Mouse (Mus musculus) left cerebral cortex, postnatal 14 days (tissue): ENCODE data around the gene Emg1. TPM values are rescaled to one million over a fixed set of nuclear protein-coding genes. Genes with fewer than 3 reads are reported as not detected.

Experiments used
- DNase-seq, 2 experiments: peaks; one replicate each; pipeline ENCODE4 v3.0.0; 2021 to 2022; ENCODE audit warnings: low spot score in 2 of 2, mixed read lengths in 1 of 2
- intact Hi-C: fragments of 180-260 bp; cut with DNase I; formaldehyde crosslinking; loops from one replicate; pipeline ENCODE4 v1.15.1; 2025
- total RNA-seq, 2 experiments: library from RNA; stranded (reverse); gene quantifications; 2 replicates each; pipeline ENCODE4 v1.2.3; 2021

The Emg1 gene
- total RNA-seq, 2 experiments from 2014 or later = 45.6 to 45.9 TPM

- DNase-seq = no peak
- intact Hi-C loops = no loop called here
Observed at GRCm38 (mm10) chr6:124719354-124719978, 7.5 kb upstream of the Emg1 start.

- intact Hi-C loops = no loop called here
- DNase-seq = no peak
Observed at GRCm38 (mm10) chr6:124718703-124719102, 6.7 kb upstream of the Emg1 start.

DNA sequence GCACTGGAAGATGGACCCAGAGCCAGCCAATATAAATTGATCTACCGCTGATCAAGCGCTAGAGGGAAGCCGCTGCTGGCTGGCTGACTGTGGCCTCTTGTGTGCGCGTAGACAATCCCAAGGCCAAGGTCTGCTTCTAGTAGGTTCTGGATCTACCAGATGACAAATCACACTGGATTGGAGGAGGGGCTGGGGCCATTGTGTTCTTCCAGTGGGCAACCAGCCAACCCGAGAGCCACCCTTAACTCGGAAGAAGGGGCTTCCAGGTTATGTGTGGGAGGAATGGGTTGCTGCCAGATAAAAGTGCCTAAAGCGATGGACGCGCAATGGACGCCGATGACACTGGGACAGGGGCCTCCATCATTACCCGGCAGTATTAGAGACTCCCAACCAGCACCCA, 6.0 kb upstream of the Emg1 start:
- intact Hi-C loops = no loop called here
- no peak for DNase-seq

GRCm38 (mm10) chr6:124716864-124717490, 5.0 kb upstream of the Emg1 start:
- DNase-seq = peak in 1 of 2 experiments; percentile 44
- intact Hi-C loops = no loop called here

- intact Hi-C loops = loop anchor here (2.0 kb wide), 1 partner anchor 28 kb away; the partner anchor contains the start of gene Grcc10
- no peak for DNase-seq
Observed at GRCm38 (mm10) chr6:124712918-124713317, 940 bp upstream of the Emg1 start.

DNA sequence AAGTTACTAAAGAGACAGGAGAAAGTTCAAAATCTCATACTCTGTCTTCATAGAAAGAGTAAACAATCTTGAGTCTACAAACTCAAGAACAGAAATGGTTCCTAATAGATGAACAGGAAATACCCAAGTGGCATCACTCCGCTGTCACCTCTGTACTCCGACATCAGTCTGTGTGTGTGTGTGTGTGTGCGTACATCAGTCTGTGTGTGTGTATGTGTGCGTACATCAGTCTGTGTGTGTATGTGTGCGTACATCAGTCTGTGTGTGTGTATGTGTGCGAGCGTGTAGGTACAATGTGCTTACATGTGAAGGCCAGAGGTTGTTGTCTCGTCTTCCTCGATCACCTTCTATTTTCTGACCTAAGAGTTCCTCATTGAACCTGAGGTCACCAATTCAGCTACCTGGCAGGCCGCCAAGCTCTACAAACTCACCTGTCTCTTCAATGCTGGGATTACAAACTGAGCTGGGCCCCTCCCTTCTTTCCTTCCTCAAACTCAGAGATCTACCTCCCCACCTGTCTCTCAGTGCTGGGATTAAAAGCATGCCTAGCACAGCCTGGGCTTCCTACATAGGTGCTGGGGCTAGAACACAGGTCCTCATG, 3.6 kb downstream of the Emg1 start:
- intact Hi-C loops = no loop called here
- no peak for DNase-seq

DNA sequence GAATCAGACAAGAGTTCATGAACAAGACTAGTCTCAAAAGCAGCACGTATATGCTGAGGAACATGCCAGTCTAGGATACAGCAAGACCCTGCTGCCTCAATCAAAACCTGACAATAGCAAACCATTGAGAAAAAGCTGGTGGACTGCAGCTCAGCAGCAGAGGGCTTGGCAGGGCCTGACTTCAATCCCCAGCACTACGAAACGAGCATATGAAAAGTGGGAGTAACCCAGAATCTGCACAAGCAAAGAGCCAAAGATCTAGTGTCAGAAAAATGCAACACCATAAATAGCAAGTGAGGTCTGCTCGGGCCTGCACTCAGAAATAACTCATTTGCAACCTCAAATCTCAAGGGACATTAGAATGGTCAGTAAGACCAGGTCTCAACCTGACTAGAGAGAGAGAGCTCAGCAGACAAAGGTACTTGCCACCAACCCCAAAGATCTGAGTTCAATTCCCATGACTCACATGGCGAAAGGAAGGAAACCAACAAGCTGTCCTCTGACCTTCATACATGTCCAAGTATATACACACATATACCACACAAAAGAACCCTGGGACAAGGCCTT, 5.8 kb downstream of the Emg1 start:
- no peak for DNase-seq
- intact Hi-C loops = no loop called here

- intact Hi-C loops = loop anchor here (5.0 kb wide), 1 partner anchor 38 kb away; the partner anchor contains the start of gene Grcc10
- DNase-seq = no peak
Observed at GRCm38 (mm10) chr6:124704417-124704816, 7.6 kb downstream of the Emg1 start.

- no peak for DNase-seq
- intact Hi-C loops = loop anchor here (2.0 to 5.0 kb wide), 2 partner anchors 39 to 41 kb away; partner anchors contain the start of genes Grcc10 and Lpcat3
Observed at GRCm38 (mm10) chr6:124703789-124704188, 8.2 kb downstream of the Emg1 start.

DNA sequence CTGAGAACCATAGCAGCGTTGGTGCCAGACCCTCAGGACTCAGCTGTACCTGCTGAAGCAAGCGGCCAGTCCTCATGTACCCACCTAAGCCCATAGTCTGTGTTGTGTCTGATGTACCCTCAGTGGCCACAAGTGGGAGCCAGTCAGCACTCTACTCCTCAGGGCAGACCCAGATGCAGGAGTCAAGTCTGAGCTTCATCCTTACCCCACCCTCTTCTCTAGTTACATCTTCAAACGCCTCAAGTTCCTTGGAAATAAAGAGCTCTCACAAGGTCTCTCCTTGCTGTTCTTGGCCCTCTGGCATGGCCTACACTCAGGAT, 9.2 kb downstream of the Emg1 start:
- peak; percentile 80 to 81 for DNase-seq
- intact Hi-C loops = loop anchor here (2.0 to 5.0 kb wide), 2 partner anchors 40 kb away; partner anchors contain the start of genes Grcc10 and Lpcat3

- intact Hi-C loops = loop anchor here (2.0 to 5.0 kb wide), 2 partner anchors 39 to 40 kb away; partner anchors contain the start of genes Grcc10 and Lpcat3
- DNase-seq = no peak
Observed at GRCm38 (mm10) chr6:124702102-124702783, 9.7 kb downstream of the Emg1 start.

- intact Hi-C loops = loop anchor here (5.0 kb wide), 1 partner anchor 41 kb away; the partner anchor contains the start of gene Grcc10
- DNase-seq = peak in 1 of 2 experiments; percentile 38
Observed at GRCm38 (mm10) chr6:124701338-124701737, 10.6 kb downstream of the Emg1 start.

DNA sequence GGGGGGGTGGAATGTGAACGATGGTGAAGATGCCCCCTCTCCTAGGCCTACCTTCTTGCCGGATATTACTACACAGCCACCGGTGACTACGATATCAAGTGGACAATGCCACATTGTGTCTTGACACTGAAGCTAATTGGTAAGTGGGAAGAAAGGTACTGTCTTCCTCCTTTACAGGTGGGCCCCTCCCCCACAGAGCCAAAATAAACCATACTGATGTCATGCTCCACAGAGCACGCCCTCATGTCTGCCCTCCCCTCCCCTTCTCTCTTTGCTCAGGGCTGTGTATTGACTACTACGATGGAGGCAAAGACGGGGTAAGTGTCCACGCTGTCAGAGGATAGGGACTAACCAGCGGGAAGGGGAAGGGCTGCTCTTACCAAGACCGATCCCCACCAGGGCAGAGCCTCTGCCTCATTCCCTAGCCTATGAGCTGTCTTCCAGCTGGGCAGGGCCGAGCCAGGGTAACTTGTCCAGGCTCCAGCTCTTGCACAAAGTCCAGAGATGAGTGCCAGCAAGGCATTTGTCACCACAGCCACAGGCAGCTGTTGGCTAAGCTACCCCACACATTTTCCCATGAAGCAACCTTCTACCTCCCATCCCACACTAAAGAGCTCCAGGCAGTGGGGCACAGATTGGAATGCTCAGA, 11.9 kb downstream of the Emg1 start:
- DNase-seq = peak; percentile 35 to 68
- intact Hi-C loops = loop anchor here (5.0 kb wide), 1 partner anchor 42 kb away; the partner anchor contains the start of gene Grcc10

- no peak for DNase-seq
- intact Hi-C loops = no loop called here
Observed at GRCm38 (mm10) chr6:124699366-124699765, 12.6 kb downstream of the Emg1 start.

DNA sequence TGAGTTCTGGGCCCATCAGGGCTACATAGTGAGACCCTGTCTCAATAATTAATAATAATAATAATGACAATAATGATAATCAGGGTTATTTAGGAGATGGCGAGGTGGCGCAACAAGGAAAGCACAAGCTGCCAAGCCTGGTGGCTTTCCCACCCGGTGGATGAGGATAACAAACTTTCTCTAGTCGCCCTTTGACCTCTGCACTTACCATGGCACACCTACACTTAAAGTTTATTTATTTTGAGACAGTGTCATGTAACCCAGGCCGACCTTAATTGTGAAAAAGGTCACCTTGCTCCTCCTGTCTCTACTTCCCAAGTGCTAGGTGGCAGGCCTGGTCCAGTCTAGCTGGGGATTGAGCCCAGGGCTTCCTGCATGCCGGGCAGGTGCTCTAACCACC, 13.2 kb downstream of the Emg1 start:
- intact Hi-C loops = no loop called here
- no peak for DNase-seq

GRCm38 (mm10) chr6:124696441-124697150, 15.4 kb downstream of the Emg1 start:
- no peak for DNase-seq
- intact Hi-C loops = no loop called here

DNA sequence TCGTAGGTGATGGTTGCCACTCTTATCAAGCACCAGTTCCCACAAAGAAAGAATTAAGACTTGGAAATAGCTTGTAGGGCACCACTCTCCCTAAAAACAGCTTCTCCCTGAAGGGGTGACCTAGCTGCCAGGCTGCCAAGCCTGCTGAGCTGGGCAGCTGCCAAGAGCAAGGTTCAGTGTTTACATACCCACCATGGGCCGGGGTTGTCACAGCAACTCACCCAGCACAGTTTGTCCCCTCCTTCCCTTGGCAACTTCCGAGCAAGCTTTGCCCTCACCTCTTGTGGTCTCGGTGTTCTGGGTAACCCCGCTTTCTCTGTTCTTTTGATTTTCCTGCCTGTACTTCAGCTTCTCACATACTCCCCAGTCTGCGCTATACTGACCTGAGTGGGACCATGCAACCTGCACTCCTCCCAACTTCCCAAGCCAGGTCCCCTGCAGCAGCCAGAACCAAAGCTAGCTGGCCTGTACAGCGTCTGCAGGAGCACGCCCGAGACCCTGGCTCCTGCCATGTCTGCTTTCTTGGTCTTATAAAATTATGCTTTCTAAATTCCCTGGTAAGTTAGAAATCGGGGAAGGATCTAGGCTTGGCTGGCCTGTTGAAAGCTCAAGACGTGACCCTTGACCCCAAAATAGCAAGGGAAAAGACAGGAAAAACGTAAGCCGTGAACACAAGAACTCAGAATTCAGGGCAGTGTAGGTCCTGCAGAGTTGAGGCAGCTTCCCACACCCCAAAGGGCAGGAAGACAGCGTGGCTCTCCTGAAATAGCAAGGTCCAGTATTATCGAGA, 17.6 kb downstream of the Emg1 start:
- DNase-seq = peak; percentile 69 to 74
- intact Hi-C loops = no loop called here
